8 mouse cellular contexts compared by ENCODE assay signal in the genomic region with DNA sequence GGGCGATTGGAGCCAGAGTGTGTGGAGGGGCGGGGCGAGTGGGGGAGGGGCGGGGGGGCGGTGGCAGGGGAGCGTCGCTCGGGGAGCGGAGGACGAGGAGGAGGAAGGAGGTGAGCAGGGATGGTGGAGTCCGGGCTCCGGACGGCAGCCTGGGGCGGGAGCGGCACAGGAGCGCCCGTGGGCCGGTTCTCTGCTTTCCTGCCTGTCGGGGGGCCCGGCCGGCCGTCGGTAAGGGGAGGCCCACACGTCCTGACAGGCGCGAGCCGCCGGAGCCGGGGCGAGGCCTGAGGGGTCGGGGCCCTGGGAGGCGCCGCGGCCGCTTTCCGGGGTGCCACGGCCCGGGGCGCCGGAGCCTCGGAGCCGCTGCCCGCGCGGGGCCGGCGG. TPM values are rescaled to one million over a fixed set of nuclear protein-coding genes. Genes with fewer than 3 reads are reported as not detected.
DNase-seq lines count a peak whose midpoint lies in the region; ATAC-seq and TF ChIP-seq lines count a peak whose summit lies in the region.

No protein-coding gene starts in this region.

- intact Hi-C loops in gastrocnemius, postnatal 36 days (cut with DNase I) = no loop called here

- 0% methylated on average over 3 of the region's 47 CpGs for WGBS in kidney, postnatal 0 days
- 0% methylated on average over 19 of the region's 47 CpGs for WGBS in hindbrain, embryonic 14.5 days
- WGBS in midbrain, embryonic 16.5 days = 0% methylated on average over 25 of the region's 47 CpGs

- no peaks in the 10 kb centered on the region for H3K4me1 ChIP-seq in kidney, postnatal 0 days (replicated peaks; ENCODE audit: insufficient read depth, low read length)
- peaks cover 21% of the 10 kb centered on the region for H3K4me1 ChIP-seq in hindbrain, embryonic 14.5 days (replicated peaks; ENCODE audit: control insufficient read depth, insufficient read depth, low read length)
- H3K4me1 ChIP-seq in midbrain, embryonic 16.5 days (ENCODE audit: control insufficient read depth, insufficient read depth, low read length) = peaks cover 27% of the 10 kb centered on the region

- H3K9ac ChIP-seq in kidney, postnatal 0 days (ENCODE audit: low read depth, low read length) = peak overlapping the region; percentile 98
- peak overlapping the region; percentile 95 for H3K9ac ChIP-seq in hindbrain, embryonic 14.5 days
- H3K9ac ChIP-seq in midbrain, embryonic 16.5 days (ENCODE audit: low read depth, low read length) = peak overlapping the region; percentile 92

- peak; percentile 84 for TF ChIP-seq POLR2A in brain, embryonic 14.5 days (IDR thresholded peaks at IDR 0.05; ENCODE audit: borderline replicate concordance, extremely low read depth, insufficient read depth, insufficient read length, poor library complexity, severe bottlenecking)

- ATAC-seq in kidney, postnatal 0 days (replicated peaks; ENCODE audit: low FRiP score, low read depth) = peak; percentile 70; the same call in 1 of the 2 replicates
- ATAC-seq in hindbrain, embryonic 14.5 days (ENCODE audit: low FRiP score) = no peak
- ATAC-seq in midbrain, embryonic 16.5 days = peak; percentile 73; the same call in 1 of the 2 replicates

- no peaks in the 10 kb centered on the region for H3K9me3 ChIP-seq in kidney, postnatal 0 days (replicated peaks; ENCODE audit: low read length)
- no peaks in the 10 kb centered on the region for H3K9me3 ChIP-seq in hindbrain, embryonic 14.5 days (ENCODE audit: control insufficient read depth, low read length)
- no peaks in the 10 kb centered on the region for H3K9me3 ChIP-seq in midbrain, embryonic 16.5 days (replicated peaks; ENCODE audit: control insufficient read depth, low read length, poor library complexity, severe bottlenecking)

- H3K4me3 ChIP-seq in kidney, postnatal 0 days (replicated peaks; ENCODE audit: low read depth, low read length) = peak overlapping the region; percentile 98
- H3K4me3 ChIP-seq in hindbrain, embryonic 14.5 days (replicated peaks; ENCODE audit: low read length) = peak overlapping the region; percentile 93
- H3K4me3 ChIP-seq in midbrain, embryonic 16.5 days (ENCODE audit: low read depth, low read length) = peak overlapping the region; percentile 94

- no peaks in the 10 kb centered on the region for H3K27me3 ChIP-seq in kidney, postnatal 0 days (ENCODE audit: insufficient read depth, low read length)
- H3K27me3 ChIP-seq in hindbrain, embryonic 14.5 days (ENCODE audit: control insufficient read depth, insufficient read depth, low read length) = no peaks in the 10 kb centered on the region
- no peaks in the 10 kb centered on the region for H3K27me3 ChIP-seq in midbrain, embryonic 16.5 days (ENCODE audit: control insufficient read depth, insufficient read depth, low read depth, low read length)

- 0 out of 2 replicates have a peak, but pooled peaks cover 3% of the 10 kb centered on the region for H3K36me3 ChIP-seq in kidney, postnatal 0 days (ENCODE audit: insufficient read depth, low read length)
- no peaks in the 10 kb centered on the region; the same call in 1 of the 2 replicates for H3K36me3 ChIP-seq in hindbrain, embryonic 14.5 days (replicated peaks; ENCODE audit: control insufficient read depth, insufficient read depth)
- no peaks in the 10 kb centered on the region for H3K36me3 ChIP-seq in midbrain, embryonic 16.5 days (ENCODE audit: control insufficient read depth, insufficient read depth, low read length)

- H3K27ac ChIP-seq in kidney, postnatal 0 days = peak overlapping the region; percentile 97
- peak overlapping the region; percentile 96 for H3K27ac ChIP-seq in hindbrain, embryonic 14.5 days
- peak overlapping the region; percentile 99 for H3K27ac ChIP-seq in midbrain, embryonic 16.5 days (ENCODE audit: low read length)

- peak overlapping the region; percentile 64 for H3K4me2 ChIP-seq in kidney, postnatal 0 days (ENCODE audit: low read length)
- peak overlapping the region; percentile 62; the same call in 1 of the 2 replicates for H3K4me2 ChIP-seq in hindbrain, embryonic 14.5 days (replicated peaks)
- peak overlapping the region; percentile 77; the same call in 1 of the 2 replicates for H3K4me2 ChIP-seq in midbrain, embryonic 16.5 days (ENCODE audit: low read length)

- TF ChIP-seq CTCF in kidney, postnatal 0 days (IDR thresholded peaks at IDR 0.05; ENCODE audit: low read depth) = no peak
- TF ChIP-seq CTCF in brain, embryonic 14.5 days (IDR thresholded peaks at IDR 0.05; ENCODE audit: borderline replicate concordance, extremely low read depth, insufficient read depth, insufficient read length) = no peak

- no peak for DNase-seq in kidney, postnatal 0 days (ENCODE audit: low spot score)
- DNase-seq in kidney, adult 9 months = no peak
- no peak for DNase-seq in brain, embryonic 14.5 days (ENCODE audit: low read depth)
- no peak for DNase-seq in hindbrain, embryonic 14.5 days (ENCODE audit: low spot score)
- DNase-seq in adrenal gland, postnatal 14 days = no peak
- DNase-seq in gastrocnemius, postnatal 36 days = no peak
- no peak for DNase-seq in left cerebral cortex, adult 18-20 months (ENCODE audit: low spot score in 2 of 2)

RNA-seq across cellular contexts. Expression of a gene that starts 0.4 kb away (rescaled TPM):
- polyA plus RNA-seq in kidney, postnatal 0 days (2015; fragmentation: Nextera tagmentation; extraction: Ambion mirVana) = 107 and 111 TPM in 2 replicates
- 83.5 and 89.9 TPM in 2 replicates for polyA plus RNA-seq in brain, embryonic 14.5 days (2012; rRNA removed)
- polyA plus RNA-seq in hindbrain, embryonic 14.5 days (2014; fragmentation: Nextera tagmentation; extraction: Ambion mirVana) = 149 and 155 TPM in 2 replicates
- polyA plus RNA-seq in midbrain, embryonic 16.5 days (2015; fragmentation: Nextera tagmentation; extraction: Ambion mirVana) = 135 and 152 TPM in 2 replicates
- total RNA-seq in adrenal gland, postnatal 14 days (2021) = 23.2 and 26.1 TPM in 2 replicates
- 10 to 100 TPM; 31.2 to 32.1 TPM for total RNA-seq in gastrocnemius, postnatal 36 days (2021)
- total RNA-seq in left cerebral cortex, adult 18-20 months (2021) = 10 to 100 TPM; 49.9 to 57.7 TPM

RNA-seq across cellular contexts. Expression of a gene that starts 0.7 kb away (rescaled TPM):
- 34.2 and 34.5 TPM in 2 replicates for polyA plus RNA-seq in kidney, postnatal 0 days (2015; fragmentation: Nextera tagmentation; extraction: Ambion mirVana)
- 43.6 and 49.0 TPM in 2 replicates for polyA plus RNA-seq in brain, embryonic 14.5 days (2012; rRNA removed)
- 75.3 and 83.0 TPM in 2 replicates for polyA plus RNA-seq in hindbrain, embryonic 14.5 days (2014; fragmentation: Nextera tagmentation; extraction: Ambion mirVana)
- polyA plus RNA-seq in midbrain, embryonic 16.5 days (2015; fragmentation: Nextera tagmentation; extraction: Ambion mirVana) = 60.8 and 63.0 TPM in 2 replicates
- total RNA-seq in adrenal gland, postnatal 14 days (2021) = 42.0 and 44.8 TPM in 2 replicates
- total RNA-seq in gastrocnemius, postnatal 36 days (2021) = 10 to 100 TPM; 20.6 to 22.9 TPM
- total RNA-seq in left cerebral cortex, adult 18-20 months (2021) = 10 to 100 TPM; 55.5 to 59.4 TPM

RNA-seq across cellular contexts. Expression of a gene that starts 52.7 kb away (rescaled TPM):
- polyA plus RNA-seq in kidney, postnatal 0 days (2015; fragmentation: Nextera tagmentation; extraction: Ambion mirVana) = 119 and 121 TPM in 2 replicates
- 23.0 and 30.8 TPM in 2 replicates for polyA plus RNA-seq in brain, embryonic 14.5 days (2012; rRNA removed)
- polyA plus RNA-seq in hindbrain, embryonic 14.5 days (2014; fragmentation: Nextera tagmentation; extraction: Ambion mirVana) = 51.8 and 58.0 TPM in 2 replicates
- 65.1 and 69.8 TPM in 2 replicates for polyA plus RNA-seq in midbrain, embryonic 16.5 days (2015; fragmentation: Nextera tagmentation; extraction: Ambion mirVana)
- total RNA-seq in adrenal gland, postnatal 14 days (2021) = 109 and 110 TPM in 2 replicates
- 10 to 100 TPM; 13.6 to 15.8 TPM for total RNA-seq in gastrocnemius, postnatal 36 days (2021)
- 100 to 1,000 TPM; 103 to 115 TPM for total RNA-seq in left cerebral cortex, adult 18-20 months (2021)
